Mouse (Mus musculus) left cerebral cortex, adult 2 months (tissue): ENCODE results near the gene Jarid2. TPM values are rescaled to one million over a fixed set of nuclear protein-coding genes. Genes with fewer than 3 reads are reported as not detected.
A peak's percentile ranks its signal among the peaks of the same experiment; 100 is the strongest.

Source experiments
- DNase-seq, 2 experiments: peaks; one replicate each; pipeline ENCODE4 v3.0.0; 2021 to 2022; ENCODE audit warnings: low spot score in 2 of 2, mixed read lengths in 1 of 2; ENCODE audit errors: extremely low spot score in 1 of 2
- H3K27ac ChIP-seq: fragments of 200-600 bp; 2 replicates; pipeline ENCODE4 v1.8.1; 2022
- H3K4me3 ChIP-seq: fragments of 200-600 bp; 2 replicates; pipeline ENCODE4 v1.8.1; 2022
- CTCF ChIP-seq: fragments of 200-600 bp; IDR thresholded peaks from 2 replicates; pipeline ENCODE4 v1.8.1; 2022; ENCODE audit warnings: antibody characterized with exemption, mild to moderate bottlenecking, moderate library complexity
- intact Hi-C: fragments of 180-260 bp; cut with DNase I; formaldehyde crosslinking; loops from one replicate; pipeline ENCODE4 v1.15.1; 2025
- total RNA-seq, 2 experiments: library from RNA; stranded (reverse); gene quantifications; 2 replicates each; pipeline ENCODE4 v1.2.3; 2021

Jarid2 gene
- total RNA-seq, 2 experiments from 2014 or later, result 34.8 to 34.9 TPM

DNA sequence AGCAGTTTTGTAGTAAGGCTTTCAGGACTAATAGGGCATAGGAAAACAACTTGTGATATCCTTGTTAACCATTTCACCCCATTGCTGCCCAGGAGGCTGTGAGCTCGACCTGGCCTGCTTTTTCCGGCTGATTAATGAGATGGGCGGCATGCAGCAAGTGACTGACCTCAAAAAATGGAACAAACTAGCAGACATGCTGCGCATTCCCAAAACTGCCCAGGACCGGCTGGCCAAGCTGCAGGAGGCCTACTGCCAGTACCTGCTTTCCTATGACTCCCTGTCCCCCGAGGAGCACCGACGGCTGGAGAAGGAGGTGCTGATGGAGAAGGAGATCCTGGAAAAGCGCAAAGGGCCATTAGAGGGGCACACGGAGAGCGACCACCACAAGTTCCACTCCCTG, 176.9 kb downstream of the Jarid2 start:
- Histone ChIP-seq H3K27ac (no peak overlapping the region), H3K4me3 (no peak overlapping the region)
- no peak for DNase-seq
- intact Hi-C loops, result loop anchor here (10.0 kb wide), 1 partner anchor 1041 kb away; no protein-coding TSS in a partner anchor
- no peak for TF ChIP-seq CTCF

DNA sequence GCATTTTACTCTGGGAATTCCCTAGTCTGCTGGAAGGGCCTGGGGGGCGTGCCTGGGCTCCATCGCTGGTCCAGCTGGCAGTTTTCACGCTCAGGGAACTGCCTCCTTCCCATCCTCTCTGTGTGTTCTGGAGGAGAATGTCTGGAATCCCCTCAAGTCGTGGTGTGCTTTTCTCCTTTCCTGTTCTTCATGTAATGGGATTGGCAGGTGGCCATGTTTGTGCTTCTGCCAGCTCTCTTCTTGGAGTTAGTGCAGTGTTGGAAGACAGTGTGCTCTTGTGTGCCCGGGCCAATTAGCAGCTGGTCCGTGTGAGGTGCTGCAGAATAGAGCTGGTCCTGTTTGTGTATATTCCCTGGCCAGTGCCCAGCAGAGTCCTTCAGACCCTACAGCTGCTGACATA, 178.4 kb downstream of the Jarid2 start:
- intact Hi-C loops, result loop anchor here (10.0 kb wide), 1 partner anchor 1043 kb away; no protein-coding TSS in a partner anchor
- H3K4me3 ChIP-seq, result no peak overlapping the region
- no peak for TF ChIP-seq CTCF
- H3K27ac ChIP-seq, result no peak overlapping the region
- DNase-seq, result peak; percentile 78 to 81

DNA sequence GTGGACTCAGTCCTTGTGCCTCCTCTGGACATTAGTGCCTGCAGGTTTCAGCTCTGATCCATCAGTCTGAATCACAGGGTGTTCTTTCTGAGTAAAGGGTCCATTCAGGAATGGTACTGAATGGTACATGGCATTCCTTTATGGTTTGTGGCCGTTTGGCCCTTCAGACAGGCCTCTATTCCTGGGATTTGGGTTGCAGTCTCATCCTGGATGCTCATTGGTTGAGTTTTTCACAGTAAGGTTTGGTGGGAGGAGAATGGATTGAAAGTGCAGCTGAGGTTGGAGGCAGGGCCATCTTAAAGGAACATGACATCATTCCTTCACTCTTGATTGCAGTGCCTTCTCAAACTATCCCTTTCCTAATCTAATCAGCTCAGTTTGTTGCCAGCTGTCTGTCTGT, 179.5 kb downstream of the Jarid2 start:
- Histone ChIP-seq H3K27ac (no peak overlapping the region), H3K4me3 (no peak overlapping the region)
- no peak for DNase-seq
- intact Hi-C loops, result loop anchor here (10.0 kb wide), 1 partner anchor 1044 kb away; no protein-coding TSS in a partner anchor
- no peak for TF ChIP-seq CTCF

DNA sequence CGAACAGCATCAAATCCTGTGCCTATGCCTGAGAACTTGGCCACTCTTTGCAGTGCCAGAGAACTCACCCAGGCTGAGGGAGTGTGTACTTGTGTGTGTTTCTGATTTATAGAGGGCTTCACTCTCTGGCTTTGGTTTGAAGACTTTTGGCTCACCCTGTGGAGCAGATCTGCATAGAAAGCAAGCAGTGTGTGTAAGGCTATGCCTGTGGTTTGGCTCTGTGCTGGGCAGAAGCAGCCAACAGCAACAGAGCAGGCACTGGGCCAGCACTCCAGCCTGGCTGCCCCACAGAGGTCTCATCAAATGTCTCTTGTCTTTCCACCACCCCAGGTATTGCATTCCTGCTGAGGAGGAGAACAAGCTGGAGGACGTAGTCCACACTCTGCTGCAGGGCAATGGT, 183.6 kb downstream of the Jarid2 start:
- Histone ChIP-seq H3K27ac (no peak overlapping the region), H3K4me3 (no peak overlapping the region)
- no peak for DNase-seq
- intact Hi-C loops, result no loop called here
- TF ChIP-seq CTCF, result no peak

DNA sequence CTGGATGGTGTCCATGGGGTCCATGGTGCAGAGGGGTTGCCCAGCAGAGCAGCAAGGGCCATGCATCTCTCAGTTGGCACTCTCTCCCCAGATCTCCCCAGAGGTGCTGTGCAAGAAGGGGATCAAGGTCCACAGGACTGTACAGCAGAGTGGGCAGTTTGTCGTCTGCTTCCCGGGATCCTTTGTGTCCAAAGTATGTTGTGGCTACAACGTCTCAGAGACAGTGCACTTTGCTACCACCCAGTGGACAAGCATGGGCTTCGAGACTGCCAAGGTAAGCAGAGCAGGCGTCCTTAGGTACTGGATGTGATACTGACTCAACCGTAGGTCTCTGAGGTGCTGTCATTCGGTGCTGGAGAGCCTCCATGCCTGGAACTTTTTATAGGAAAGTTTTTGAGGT, 184.3 kb downstream of the Jarid2 start:
- H3K4me3 ChIP-seq, result no peak overlapping the region
- peak; percentile 19; the same call in 1 of the 2 replicates for TF ChIP-seq CTCF
- H3K27ac ChIP-seq, result no peak overlapping the region
- intact Hi-C loops, result no loop called here
- DNase-seq, result no peak

DNA sequence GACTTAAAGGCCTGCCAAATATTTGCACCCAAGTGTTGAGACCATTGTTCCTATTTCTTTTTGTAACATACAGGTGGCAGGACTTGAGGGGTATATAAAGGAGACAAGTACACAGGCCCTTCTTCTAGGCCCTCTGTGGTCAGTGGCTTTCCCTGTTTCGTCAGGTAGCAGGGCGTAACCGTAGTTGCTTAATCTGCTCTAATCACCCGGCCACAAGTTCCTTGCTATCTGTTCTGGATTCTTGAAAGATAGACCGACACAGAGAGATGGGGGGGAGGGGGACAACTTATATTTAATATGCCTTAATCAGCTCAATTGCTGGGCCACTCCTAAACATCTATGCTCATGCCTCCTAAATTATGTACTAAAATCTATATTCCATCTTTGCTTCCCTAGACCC, 186.1 kb downstream of the Jarid2 start:
- no peak for TF ChIP-seq CTCF
- Histone ChIP-seq H3K27ac (no peak overlapping the region), H3K4me3 (no peak overlapping the region)
- intact Hi-C loops, result no loop called here
- DNase-seq, result no peak

DNA sequence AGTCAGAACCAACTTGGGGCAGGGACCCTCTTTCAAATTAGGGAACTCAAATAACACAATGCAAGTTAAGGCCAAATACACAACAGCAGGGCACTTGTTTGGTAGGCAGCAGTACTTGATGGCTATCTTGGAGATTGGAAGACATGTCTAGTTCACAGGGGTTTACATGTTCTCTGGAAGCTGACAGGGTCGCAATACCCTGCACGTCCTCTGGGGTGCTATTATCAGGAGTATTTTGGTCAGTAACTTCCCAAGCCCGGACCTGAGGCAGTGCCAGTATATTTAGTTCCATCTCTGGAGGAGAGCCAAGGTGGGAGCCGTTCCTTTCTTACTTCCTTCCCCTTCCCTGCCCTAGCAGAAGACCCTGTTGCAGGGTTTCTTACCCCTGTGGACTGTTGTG, 186.7 kb downstream of the Jarid2 start:
- intact Hi-C loops, result no loop called here
- no peak overlapping the region for H3K4me3 ChIP-seq
- no peak overlapping the region for H3K27ac ChIP-seq
- no peak for DNase-seq
- TF ChIP-seq CTCF, result peak; percentile 41

DNA sequence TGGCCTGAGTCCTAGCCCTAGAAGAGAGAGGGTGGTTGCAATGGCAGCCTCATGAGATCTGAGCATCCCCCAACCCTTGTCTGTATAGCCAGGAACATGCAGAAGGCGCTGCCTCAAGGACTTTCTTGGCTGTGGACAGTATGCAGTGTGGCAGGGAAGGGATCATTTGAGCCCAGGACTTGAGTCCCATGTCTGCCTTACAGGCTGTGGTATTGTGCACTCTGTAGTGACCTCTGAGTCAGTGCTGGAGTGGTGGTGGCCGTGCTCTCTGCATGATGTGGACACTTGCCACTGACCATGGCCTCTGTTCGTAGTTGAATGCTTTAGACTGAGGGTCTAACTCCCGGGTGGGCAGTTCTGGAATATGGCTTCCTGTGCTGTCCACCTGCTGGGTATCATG, 187.9 kb downstream of the Jarid2 start:
- H3K4me3 ChIP-seq, result no peak overlapping the region
- intact Hi-C loops, result no loop called here
- no peak for DNase-seq
- no peak overlapping the region for H3K27ac ChIP-seq
- no peak for TF ChIP-seq CTCF

DNA sequence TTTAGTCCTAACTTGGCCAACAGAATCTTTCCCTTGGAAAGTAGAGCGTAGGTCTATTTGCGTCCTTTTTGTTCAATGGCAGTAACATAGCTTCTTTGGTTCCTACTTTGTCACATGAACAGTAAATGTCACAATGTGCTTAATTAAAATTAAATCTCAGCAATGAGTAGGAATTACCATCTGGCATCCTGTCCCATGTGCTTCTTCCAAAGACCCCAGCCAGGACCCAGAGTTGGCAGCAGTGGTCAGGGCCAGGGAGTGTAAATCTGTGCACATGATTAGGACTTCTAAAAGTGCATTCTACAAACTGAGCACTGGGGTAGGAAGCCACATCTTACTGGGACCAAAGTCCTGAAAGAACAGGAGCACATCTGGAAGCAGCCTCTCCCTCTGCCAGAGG, 189.0 kb downstream of the Jarid2 start:
- intact Hi-C loops, result no loop called here
- TF ChIP-seq CTCF, result no peak
- no peak for DNase-seq

DNA sequence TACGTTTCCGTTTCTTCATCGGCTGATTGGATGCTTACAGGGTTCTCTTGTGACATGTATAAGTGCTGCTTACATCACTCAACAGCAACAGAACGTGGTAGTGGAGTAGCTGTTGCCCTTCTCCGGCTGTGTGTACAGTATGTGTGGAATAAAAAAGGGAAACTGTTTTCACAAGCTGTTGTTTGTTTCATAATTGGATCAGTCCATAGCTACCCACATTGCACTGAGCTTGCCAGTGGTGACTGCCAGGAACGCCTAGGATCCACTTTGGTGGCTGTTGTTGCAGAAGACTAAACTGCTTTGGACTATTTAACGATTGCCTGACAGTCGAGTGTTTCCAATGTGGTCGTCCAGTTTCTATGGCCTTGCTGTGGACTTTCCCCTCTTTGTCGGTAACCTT, 191.8 kb downstream of the Jarid2 start:
- Histone ChIP-seq H3K4me3 (no peak overlapping the region), H3K27ac (no peak overlapping the region)
- no peak for DNase-seq
- no peak for TF ChIP-seq CTCF
- intact Hi-C loops, result no loop called here

More for the DNA sequence above, 189.0 kb downstream of the Jarid2 start:
- Histone ChIP-seq H3K4me3 (no peak overlapping the region), H3K27ac (no peak overlapping the region)

DNA sequence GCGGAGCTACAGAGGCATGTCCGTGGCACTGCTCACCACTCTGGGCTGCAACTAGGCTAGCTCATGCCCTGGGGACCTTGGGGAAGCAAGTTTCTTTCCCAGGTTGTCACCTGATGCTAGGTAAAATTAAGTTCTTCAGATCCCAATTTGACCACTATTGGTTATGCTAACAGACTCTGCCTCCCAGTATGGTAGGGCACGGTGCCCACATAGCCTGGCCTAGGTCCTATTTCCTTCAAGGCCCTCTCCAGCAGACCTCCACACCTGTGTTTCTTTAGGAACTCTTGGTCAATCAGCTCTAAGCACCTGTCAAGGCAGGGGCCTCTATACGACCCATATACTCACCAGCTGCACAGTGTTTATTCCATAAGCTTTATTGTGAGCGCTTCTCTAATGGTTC, 192.4 kb downstream of the Jarid2 start:
- no peak overlapping the region for H3K27ac ChIP-seq
- TF ChIP-seq CTCF, result no peak
- H3K4me3 ChIP-seq, result no peak overlapping the region
- intact Hi-C loops, result no loop called here
- no peak for DNase-seq

DNA sequence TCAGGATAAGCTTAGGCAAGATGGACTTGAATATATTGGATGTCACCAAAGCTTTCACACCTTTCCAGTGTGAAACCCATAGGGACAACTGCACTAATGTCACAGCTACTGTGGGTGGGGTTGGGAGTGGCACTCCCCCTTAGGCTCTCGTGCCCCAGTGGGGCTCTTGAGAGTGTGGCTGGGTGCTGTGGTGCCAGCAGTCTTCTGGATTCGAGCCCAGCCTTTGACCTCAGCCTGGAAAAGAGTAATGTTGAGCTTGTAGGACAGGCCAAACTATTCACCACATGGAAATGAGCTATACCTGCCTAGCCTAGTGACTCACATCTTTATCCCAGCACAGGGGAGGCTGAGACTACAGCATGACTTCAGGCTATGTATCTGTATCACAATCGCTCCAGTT, 194.8 kb downstream of the Jarid2 start:
- H3K27ac ChIP-seq, result no peak overlapping the region
- intact Hi-C loops, result no loop called here
- H3K4me3 ChIP-seq, result no peak overlapping the region
- TF ChIP-seq CTCF, result no peak
- DNase-seq, result no peak

DNA sequence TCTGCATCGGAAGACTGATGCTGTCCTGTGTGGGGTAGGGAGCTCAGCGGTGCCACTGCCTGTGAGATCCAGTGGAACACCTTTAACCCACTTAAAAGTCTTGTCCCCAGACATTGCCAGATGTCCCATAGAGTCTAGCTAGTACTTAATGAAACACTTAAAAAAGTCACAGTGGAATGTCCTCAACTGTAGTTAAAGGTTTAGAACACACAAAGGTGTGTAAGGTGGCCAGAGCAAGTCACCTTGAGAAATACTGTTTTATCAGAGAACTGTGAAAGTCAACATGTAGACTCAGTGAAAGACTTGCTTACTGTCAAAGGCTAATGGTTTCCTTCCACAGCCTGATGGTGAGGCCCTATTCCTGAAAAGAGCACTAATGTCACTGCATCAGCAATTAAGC, 195.9 kb downstream of the Jarid2 start:
- TF ChIP-seq CTCF, result no peak
- intact Hi-C loops, result no loop called here
- H3K27ac ChIP-seq, result no peak overlapping the region

DNA sequence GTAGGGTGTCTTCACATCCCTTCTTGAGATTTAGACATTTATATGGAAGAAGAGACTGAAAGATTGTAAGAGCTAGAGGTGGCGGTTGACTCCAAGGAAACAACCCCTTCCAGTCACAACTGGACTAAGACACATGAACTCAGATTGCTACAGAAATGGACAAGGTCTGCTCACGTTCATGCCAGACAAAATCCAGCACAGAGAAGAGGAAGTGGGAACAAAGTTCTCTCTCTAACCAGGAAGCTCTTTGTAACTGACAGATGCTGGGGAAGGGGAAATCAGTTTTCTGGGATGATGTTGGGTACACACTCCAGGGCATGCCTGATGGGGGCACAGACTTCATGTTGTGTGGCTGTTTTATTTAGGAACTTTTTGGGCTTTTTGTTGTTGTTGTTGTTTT, 197.0 kb downstream of the Jarid2 start:
- Histone ChIP-seq H3K27ac (no peak overlapping the region), H3K4me3 (no peak overlapping the region)
- no peak for TF ChIP-seq CTCF
- intact Hi-C loops, result no loop called here
- DNase-seq, result no peak

More for the DNA sequence above, 195.9 kb downstream of the Jarid2 start:
- H3K4me3 ChIP-seq, result no peak overlapping the region
- no peak for DNase-seq
